Comparison of ENCODE assay signal across 18 mouse cellular contexts in the genomic region with DNA sequence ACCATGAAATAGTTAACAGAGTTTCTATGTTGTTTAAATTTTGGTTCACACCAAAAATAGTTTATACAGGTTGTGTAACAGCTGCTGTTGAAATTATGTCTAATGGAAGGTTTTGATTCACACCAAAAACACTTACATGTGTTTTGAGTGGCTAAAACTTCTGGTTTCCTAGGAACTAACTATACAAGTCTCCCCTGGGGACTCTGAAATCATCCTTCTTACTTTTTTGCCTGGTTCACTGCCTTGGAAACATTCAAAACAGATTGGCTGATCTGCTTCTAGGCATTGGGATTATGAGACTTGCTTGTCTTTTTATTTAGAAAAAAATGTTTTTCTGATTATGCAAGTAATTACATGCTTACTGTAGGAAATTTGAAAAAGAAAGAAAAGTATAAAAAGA. TPM values are rescaled to one million over a fixed set of nuclear protein-coding genes. Genes with fewer than 3 reads are reported as not detected.
"Had no signal": no experiment of that assay in that cellular context is flagged by ENCODE, and none has a peak within 500 bp of the region (broad histone marks: within the 10 kb centered on the region; RNA-seq: fewer than 3 reads in every experiment).

No protein-coding gene starts in this region.

- H3K4me2 ChIP-seq: lung, embryonic 15.5 days; midbrain, embryonic 11.5 days; midbrain, embryonic 13.5 days; midbrain, embryonic 15.5 days; neural tube, embryonic 12.5 days had no signal

- H3K27me3 ChIP-seq: lung, embryonic 15.5 days; neural tube, embryonic 12.5 days had no signal

- H3K4me3 ChIP-seq: lung, embryonic 15.5 days; megakaryocyte, embryonic 14.5 days; midbrain, embryonic 13.5 days; midbrain, embryonic 15.5 days; neural tube, embryonic 12.5 days had no signal

- ATAC-seq: liver, postnatal 0 days; lung, postnatal 0 days; midbrain, embryonic 13.5 days; midbrain, embryonic 15.5 days had no signal

- DNase-seq: liver, postnatal 0 days; lung, adult 2 months; lung, postnatal 14 days; lung, postnatal 36 days; right cerebral cortex, postnatal 14 days; spleen, adult 18-20 months; thymus, adult 2 months; thymus, postnatal 25 days; thymus, postnatal 4 days had no signal

- H3K27ac ChIP-seq: lung, embryonic 15.5 days; macrophage; midbrain, embryonic 13.5 days; midbrain, embryonic 15.5 days; neural tube, embryonic 12.5 days had no signal

- H3K36me3 ChIP-seq: lung, embryonic 15.5 days; midbrain, embryonic 13.5 days; midbrain, embryonic 15.5 days; neural tube, embryonic 12.5 days had no signal

- H3K9me3 ChIP-seq: lung, embryonic 15.5 days; megakaryocyte, embryonic 14.5 days; midbrain, embryonic 13.5 days; midbrain, embryonic 15.5 days; neural tube, embryonic 12.5 days had no signal

- H3K4me1 ChIP-seq: lung, embryonic 15.5 days; megakaryocyte, embryonic 14.5 days; midbrain, embryonic 13.5 days; midbrain, embryonic 15.5 days; neural tube, embryonic 12.5 days had no signal

- H3K9ac ChIP-seq: liver, postnatal 0 days; lung, embryonic 15.5 days; midbrain, embryonic 13.5 days; midbrain, embryonic 15.5 days; neural tube, embryonic 12.5 days had no signal

RNA-seq across cellular contexts. Expression of gene Morc4, which starts 11.7 kb away (rescaled TPM):
- total RNA-seq: monocyte, adult 5-6 weeks had no signal
